Mouse (Mus musculus): ENCODE data around the gene Abhd10. TPM values are rescaled to one million over a fixed set of nuclear protein-coding genes. Genes with fewer than 3 reads are reported as not detected.

Abhd10 gene
- polyA plus RNA-seq, 1 experiment from 2014 or later: 46.3 TPM

DNA sequence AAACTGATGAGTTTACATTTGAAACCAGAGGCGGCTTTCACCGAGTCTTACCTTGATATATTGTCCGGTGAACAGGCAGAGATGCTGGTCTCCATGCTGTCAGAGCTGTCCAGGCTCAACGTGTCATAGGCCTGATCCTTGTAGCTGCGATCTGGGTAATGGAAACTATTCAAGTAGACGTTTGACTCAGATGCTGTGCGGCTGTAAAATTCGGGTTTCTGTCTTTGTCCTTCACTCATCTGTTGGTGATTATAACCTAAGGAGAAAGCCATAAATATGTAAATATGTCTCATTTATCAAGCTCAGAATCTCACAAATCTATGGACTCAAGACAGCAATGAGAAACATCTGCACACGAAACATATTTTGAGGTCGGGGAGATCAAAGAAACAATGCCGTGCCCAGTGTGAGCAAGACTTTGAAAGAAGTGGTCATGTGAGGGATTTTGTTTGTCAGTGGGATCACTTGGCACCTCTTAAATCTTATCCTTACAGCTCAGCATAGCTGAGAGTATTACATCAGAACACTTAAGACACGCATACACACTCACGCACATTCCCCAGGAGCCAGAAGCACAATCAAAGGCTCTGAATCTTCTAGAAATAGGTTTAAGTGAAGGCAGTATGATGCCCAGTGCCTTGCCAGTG lies 20.2 kb upstream of the Abhd10 start:
- no peaks in the 10 kb centered on the region for H3K27me3 ChIP-seq (ENCODE audit: insufficient read depth, poor library complexity, severe bottlenecking)
- peaks cover 27% of the 10 kb centered on the region for H3K36me3 ChIP-seq
- WGBS: 88% methylated on average over 13 of the region's 13 CpGs
- no peak overlapping the region for H3K4me3 ChIP-seq
- H3K9me3 ChIP-seq: no peaks in the 10 kb centered on the region
- H3K4me1 ChIP-seq (replicated peaks): 0 out of 2 replicates have a peak, but pooled peaks cover 2% of the 10 kb centered on the region
- DNase-seq (ENCODE audit: low spot score): no peak
- no peak overlapping the region for H3K27ac ChIP-seq

DNA sequence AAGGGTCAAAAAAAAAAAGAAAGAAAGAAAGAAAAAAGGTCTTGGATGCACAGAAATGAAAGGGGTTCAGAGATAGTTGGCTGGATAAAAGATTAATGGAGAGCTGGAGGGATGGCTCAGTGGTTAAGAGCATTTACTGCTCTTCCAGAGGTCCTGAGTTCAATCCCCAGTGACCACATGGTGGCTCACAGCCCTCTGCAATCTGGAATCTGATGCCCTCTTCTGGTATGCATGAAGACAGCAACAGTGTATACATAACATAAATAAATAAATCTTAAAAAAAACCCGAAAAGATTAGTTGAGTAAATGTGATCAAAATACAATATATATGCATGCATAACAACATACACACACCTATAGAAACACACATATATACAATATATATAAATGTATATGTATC lies 18.7 kb upstream of the Abhd10 start:
- H3K27me3 ChIP-seq (ENCODE audit: insufficient read depth, poor library complexity, severe bottlenecking): no peaks in the 10 kb centered on the region

DNA sequence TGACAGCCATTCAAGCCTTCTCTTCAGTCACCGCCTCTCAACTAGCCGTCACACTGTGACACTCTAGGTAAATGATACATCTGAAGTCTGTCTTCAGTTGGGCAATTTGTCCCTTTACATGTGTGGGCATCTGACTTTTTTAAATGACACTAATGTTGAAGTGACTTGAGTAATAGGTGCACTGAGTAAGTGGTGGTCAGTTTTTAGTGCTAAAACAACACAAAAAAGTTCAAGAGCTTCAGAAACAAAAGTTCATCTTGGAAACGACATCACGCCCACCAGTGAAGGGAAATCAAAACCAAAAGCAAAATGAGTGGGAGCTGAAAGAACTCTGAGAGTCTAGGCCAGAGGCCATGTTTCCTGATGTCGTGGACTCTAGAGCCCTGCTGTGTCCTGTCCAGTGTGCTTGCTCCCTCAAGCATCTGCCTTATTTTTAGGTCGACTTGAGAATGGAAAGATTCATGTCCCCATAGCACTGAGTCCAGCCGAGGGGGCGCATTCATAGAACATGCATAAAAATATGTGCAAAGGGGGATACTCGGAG lies 16.0 kb upstream of the Abhd10 start:
- no peaks in the 10 kb centered on the region for H3K27me3 ChIP-seq (ENCODE audit: insufficient read depth, poor library complexity, severe bottlenecking)
- peaks cover 19% of the 10 kb centered on the region for H3K36me3 ChIP-seq
- no peak for DNase-seq (ENCODE audit: low spot score)
- no peaks in the 10 kb centered on the region for H3K4me1 ChIP-seq (replicated peaks)
- no peaks in the 10 kb centered on the region for H3K9me3 ChIP-seq
- 87% methylated on average over 9 of the region's 9 CpGs for WGBS
- no peak overlapping the region for H3K27ac ChIP-seq
- no peak overlapping the region for H3K4me3 ChIP-seq

More for the DNA sequence above, 18.7 kb upstream of the Abhd10 start:
- Histone ChIP-seq H3K36me3 (peaks cover 21% of the 10 kb centered on the region), H3K4me3 (no peak overlapping the region), H3K4me1 (replicated peaks) (no peaks in the 10 kb centered on the region), H3K27ac (no peak overlapping the region), H3K9me3 (no peaks in the 10 kb centered on the region)
- WGBS: 95% methylated on average over 1 of the region's 1 CpGs
- no peak for DNase-seq (ENCODE audit: low spot score)

DNA sequence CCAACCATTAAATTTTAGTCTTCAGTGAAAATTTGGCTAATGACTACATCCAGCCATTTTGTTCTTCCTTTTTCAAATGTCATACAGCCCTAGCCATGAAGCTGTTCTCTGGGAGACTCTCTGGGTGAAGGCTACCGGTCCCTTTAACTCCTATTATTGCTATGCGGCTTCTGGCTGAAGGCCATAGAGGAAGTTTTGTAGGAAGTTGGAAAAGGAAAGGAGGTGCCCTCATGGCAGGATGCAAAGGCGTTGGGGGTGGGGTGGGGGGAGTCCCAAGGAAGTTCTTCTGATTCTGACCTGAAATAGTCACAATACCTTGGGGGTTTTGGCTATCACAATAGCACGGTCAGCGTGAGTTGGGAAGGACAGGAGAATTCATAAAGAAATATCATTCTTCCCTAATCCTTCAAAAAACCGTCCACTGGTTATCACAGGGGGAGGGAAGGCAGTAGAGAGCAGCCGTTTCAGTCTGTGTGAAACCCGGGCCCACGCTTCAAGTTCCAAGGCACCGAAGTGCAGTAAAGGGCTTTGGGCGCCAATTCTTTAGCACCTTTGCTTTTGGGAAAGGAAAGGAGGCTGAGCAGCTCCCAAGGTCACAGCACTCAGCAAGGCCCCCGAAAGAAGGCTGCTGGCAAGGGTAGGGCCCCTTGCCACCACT lies 14.8 kb upstream of the Abhd10 start:
- DNase-seq (ENCODE audit: low spot score): no peak
- H3K36me3 ChIP-seq: peaks cover 11% of the 10 kb centered on the region
- 87% methylated on average over 12 of the region's 12 CpGs for WGBS
- H3K4me3 ChIP-seq: no peak overlapping the region
- no peaks in the 10 kb centered on the region for H3K9me3 ChIP-seq
- H3K27me3 ChIP-seq (ENCODE audit: insufficient read depth, poor library complexity, severe bottlenecking): no peaks in the 10 kb centered on the region
- H3K4me1 ChIP-seq (replicated peaks): no peaks in the 10 kb centered on the region
- peak overlapping the region; percentile 9; the same call in 1 of the 2 replicates for H3K27ac ChIP-seq

DNA sequence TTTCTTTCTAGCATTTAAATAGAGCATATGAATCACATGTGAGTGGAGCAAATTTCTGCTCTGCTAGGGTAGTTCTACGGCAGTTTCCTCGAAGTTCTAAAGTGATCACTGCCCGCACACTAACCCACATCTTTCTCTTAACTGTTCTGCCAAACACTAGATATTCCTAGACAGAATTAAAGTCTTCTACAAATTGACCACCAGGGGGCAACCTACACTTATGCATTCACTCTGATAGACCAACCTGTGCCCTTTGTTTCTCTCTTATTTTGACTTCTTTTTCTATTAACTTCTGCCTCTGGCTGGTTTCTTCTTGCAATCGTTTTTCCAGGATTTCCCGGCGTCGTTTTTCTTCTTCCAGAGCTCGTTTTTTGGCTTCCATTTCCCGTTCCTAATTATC lies 14.1 kb upstream of the Abhd10 start:
- WGBS: 53% methylated on average over 9 of the region's 9 CpGs
- Histone ChIP-seq H3K36me3 (peaks cover 11% of the 10 kb centered on the region), H3K4me1 (replicated peaks) (no peaks in the 10 kb centered on the region), H3K4me3 (no peak overlapping the region), H3K27ac (no peak overlapping the region), H3K27me3 (ENCODE audit: insufficient read depth, poor library complexity, severe bottlenecking) (no peaks in the 10 kb centered on the region), H3K9me3 (no peaks in the 10 kb centered on the region)
- no peak for DNase-seq (ENCODE audit: low spot score)

DNA sequence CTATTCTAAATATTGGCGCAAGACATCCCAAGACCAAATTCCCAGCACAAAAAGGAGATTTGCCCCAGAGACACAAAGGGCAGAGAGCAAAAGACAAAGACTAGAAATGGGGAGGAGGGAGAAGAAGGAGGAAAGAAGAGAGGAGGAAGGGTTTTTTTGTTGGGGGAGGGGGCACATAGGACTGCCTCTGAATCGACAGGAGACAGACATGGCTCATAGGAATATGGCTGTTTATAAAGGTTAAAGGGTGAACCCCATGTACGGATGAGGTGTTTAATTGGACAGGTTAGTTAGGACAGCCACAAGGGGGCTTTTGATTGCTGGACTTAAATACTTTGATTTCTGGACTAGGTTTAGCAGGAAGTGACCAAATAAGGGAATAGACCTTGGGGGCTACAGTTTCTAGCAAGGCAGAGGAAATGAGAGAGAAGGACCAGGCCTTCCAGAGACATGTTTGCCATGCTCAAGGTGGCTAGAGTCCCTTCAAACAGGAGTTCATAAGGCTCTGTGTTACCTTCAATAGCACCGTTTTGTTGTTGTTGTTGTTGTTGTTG lies 913 bp upstream of the Abhd10 start:
- peaks cover 19% of the 10 kb centered on the region for H3K36me3 ChIP-seq
- H3K27ac ChIP-seq: peak overlapping the region; percentile 98
- WGBS: 70% methylated on average over 4 of the region's 4 CpGs
- H3K4me3 ChIP-seq: peak overlapping the region; percentile 82
- no peaks in the 10 kb centered on the region for H3K27me3 ChIP-seq (ENCODE audit: insufficient read depth, poor library complexity, severe bottlenecking)
- no peak for DNase-seq (ENCODE audit: low spot score)
- peaks cover 25% of the 10 kb centered on the region for H3K4me1 ChIP-seq (replicated peaks)
- no peaks in the 10 kb centered on the region for H3K9me3 ChIP-seq

DNA sequence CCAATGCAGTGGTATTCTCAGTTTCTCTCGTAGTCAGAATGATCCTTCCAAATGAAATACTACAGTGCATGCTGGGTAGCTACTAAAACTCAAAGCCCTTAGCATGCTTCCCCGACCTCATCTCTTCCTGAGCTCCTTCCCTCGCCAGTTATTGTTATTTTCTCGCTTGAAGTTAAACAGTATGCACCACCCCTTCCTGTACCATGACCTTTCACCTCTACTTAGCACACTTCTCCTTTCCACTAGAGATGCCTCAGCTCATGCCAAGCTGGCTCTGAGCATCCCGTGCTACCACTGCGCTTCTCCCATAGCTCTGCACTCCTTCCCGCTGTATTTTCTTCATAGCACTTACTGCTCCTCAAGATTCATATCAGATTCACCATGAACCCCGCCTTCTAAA lies 4.9 kb downstream of the Abhd10 start:
- WGBS: 90% methylated on average over 8 of the region's 8 CpGs
- no peaks in the 10 kb centered on the region for H3K27me3 ChIP-seq (ENCODE audit: insufficient read depth, poor library complexity, severe bottlenecking)
- no peaks in the 10 kb centered on the region for H3K9me3 ChIP-seq
- no peak overlapping the region for H3K27ac ChIP-seq
- H3K36me3 ChIP-seq: peaks cover 63% of the 10 kb centered on the region
- peaks cover 14% of the 10 kb centered on the region for H3K4me1 ChIP-seq (replicated peaks)
- H3K4me3 ChIP-seq: no peak overlapping the region
- no peak for DNase-seq (ENCODE audit: low spot score)

DNA sequence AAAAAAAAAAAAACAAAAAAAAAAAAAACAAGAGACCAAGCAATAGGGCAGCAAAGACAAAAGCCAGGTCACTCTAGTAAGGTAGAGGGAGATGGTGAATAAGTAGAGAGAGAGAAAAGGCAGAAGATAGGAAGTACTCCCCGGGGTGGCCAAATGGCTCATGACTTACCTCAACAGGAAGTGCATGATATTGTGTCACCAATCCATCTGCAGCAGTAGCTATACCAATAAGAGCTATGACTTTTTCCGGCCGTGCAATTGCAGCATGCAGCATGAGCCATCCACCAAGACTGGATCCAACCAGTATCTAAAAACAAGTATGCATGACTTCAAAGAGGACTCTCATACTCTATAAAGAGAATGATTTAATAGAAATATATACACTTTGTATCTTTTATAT lies 6.0 kb downstream of the Abhd10 start:
- Histone ChIP-seq H3K27me3 (ENCODE audit: insufficient read depth, poor library complexity, severe bottlenecking) (no peaks in the 10 kb centered on the region), H3K4me1 (replicated peaks) (peaks cover 10% of the 10 kb centered on the region), H3K4me3 (no peak overlapping the region), H3K27ac (no peak overlapping the region), H3K9me3 (no peaks in the 10 kb centered on the region), H3K36me3 (peaks cover 75% of the 10 kb centered on the region)
- WGBS: 94% methylated on average over 3 of the region's 3 CpGs
- DNase-seq (ENCODE audit: low spot score): no peak

DNA sequence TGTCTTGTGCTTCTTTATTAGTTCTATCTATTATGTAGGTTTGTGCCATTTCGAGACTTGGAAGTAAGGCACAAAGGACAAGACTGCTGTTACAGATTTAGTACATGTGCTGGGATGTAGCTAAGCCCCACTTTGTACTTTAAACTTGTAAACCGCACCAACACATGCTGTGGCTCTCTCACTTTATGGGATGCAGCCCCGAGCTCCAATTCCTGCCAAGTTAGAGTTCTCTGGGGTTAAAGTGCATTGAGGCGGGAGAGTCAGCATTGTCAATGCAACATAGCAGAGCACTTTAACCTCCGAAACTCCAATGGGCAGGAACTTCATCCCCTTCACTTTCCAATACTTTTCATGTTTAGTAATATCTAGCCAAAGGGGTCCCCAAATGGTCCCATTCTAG lies 13.6 kb downstream of the Abhd10 start:
- Histone ChIP-seq H3K4me3 (no peak overlapping the region), H3K27me3 (ENCODE audit: insufficient read depth, poor library complexity, severe bottlenecking) (no peaks in the 10 kb centered on the region), H3K36me3 (peaks cover 62% of the 10 kb centered on the region), H3K27ac (no peak overlapping the region), H3K4me1 (replicated peaks) (peaks cover 19% of the 10 kb centered on the region), H3K9me3 (no peaks in the 10 kb centered on the region)
- WGBS: 85% methylated on average over 5 of the region's 5 CpGs
- no peak for DNase-seq (ENCODE audit: low spot score)

DNA sequence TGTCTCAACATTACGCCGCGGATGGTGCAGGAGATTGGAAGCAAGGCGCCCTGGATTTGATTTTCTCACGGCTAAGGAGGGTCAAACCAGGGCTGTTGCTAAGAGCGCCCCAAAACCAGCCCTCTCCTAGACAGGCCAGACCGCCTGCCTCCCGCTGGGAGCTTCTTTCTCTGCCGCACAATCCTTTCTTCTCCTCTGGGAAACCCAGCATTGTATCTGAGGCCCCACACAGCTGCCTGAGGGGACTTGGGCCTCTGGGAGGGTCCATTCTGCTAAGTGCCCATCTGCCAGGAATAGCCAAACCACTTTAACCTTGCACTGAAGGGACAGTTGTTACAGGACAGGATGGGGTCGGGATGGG lies 18.0 kb downstream of the Abhd10 start:
- Histone ChIP-seq H3K9me3 (no peaks in the 10 kb centered on the region), H3K4me3 (peak overlapping the region; percentile 60), H3K27ac (peak overlapping the region; percentile 91), H3K36me3 (peaks cover 47% of the 10 kb centered on the region), H3K4me1 (replicated peaks) (peaks cover 58% of the 10 kb centered on the region), H3K27me3 (ENCODE audit: insufficient read depth, poor library complexity, severe bottlenecking) (no peaks in the 10 kb centered on the region)
- no peak for DNase-seq (ENCODE audit: low spot score)
- WGBS: under 1% methylated on average over 10 of the region's 10 CpGs

DNA sequence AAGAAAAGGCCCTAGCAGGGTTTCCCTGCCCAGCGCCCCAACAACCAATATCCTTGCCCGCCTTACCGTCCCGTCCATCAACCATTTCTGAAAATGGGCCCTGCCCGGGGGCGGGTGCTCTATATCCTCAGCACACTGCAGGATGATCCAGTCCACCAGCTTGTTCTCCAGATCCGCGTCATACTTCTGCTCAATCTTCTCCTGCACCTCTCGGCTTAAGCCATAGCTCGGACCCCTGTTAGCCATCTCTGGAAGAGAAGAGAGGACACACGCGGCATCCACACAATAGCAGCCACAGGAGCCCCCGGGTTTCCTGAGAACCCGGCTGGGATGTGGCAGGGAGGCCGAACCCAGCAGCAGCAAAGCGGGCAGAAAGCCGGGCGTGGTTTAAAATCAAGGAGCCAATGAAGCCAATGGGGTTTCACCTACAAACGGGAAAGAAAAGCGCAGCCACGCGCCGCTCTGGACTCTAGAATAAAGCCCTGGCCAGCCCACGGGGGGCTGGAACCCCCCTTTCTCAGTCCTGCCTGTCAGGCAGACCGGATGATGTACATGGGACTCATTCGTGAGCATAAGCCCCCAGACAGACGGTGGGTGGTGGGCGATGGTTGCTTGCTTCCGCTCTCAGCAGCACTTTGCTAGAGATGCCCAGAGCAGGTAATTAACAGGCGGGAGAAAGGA lies 18.6 kb downstream of the Abhd10 start, which contains the start of gene Tagln3:
Tagln3 (minus strand) TSS at position 548 of the 681 bp plus-strand sequence.
- peak within 1 kb of the TSS; percentile 91 for H3K27ac ChIP-seq
- no peaks in the 10 kb centered on the region for H3K9me3 ChIP-seq
- H3K27me3 ChIP-seq (ENCODE audit: insufficient read depth, poor library complexity, severe bottlenecking): no peaks in the 10 kb centered on the region
- peak within 1 kb of the TSS; percentile 60 for H3K4me3 ChIP-seq
- H3K36me3 ChIP-seq: peaks cover 47% of the 10 kb centered on the region
- peak; percentile 83 for DNase-seq (ENCODE audit: low spot score)
- under 1% methylated on average over 30 of the region's 30 CpGs for WGBS
- H3K4me1 ChIP-seq (replicated peaks): peaks cover 58% of the 10 kb centered on the region

DNA sequence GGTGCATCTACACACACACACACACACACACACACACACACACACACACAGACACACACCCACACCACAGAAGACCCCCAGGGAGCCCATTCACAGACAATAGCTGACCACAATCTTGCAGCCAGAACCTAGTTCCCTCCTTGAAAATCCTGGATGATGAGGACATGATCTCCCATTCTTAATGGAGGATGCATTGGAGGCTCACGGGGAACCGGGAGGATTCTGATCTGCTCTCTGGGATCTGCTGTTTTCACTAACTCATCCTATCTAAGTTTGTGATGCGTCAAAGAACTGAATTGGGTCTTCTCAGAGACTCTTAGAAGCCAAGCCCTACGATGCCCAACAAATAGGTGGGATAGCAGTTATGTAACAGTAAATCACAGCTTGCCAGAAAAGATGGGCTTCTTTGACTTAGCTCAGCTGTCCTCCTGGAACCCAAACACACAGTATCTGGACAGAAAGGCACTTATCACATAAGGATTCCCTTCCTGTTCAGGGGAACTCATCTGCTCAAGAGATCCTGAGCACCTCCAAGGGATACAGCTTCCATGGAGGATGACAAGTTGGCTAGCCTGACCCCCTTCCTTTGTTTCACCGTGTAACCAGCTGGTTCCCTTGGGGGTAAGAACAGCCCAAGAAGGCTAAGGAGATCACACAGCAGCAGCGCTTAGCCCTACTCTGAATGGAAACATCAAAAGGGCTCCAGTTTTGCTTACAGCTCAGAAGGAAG lies 19.4 kb downstream of the Abhd10 start:
- Histone ChIP-seq H3K4me3 (peak overlapping the region; percentile 60), H3K4me1 (replicated peaks) (peaks cover 58% of the 10 kb centered on the region), H3K36me3 (peaks cover 47% of the 10 kb centered on the region), H3K27ac (peak overlapping the region; percentile 91), H3K27me3 (ENCODE audit: insufficient read depth, poor library complexity, severe bottlenecking) (no peaks in the 10 kb centered on the region), H3K9me3 (no peaks in the 10 kb centered on the region)
- 47% methylated on average over 6 of the region's 6 CpGs for WGBS
- DNase-seq (ENCODE audit: low spot score): peak; percentile 37

All from hindbrain, embryonic 10.5 days (tissue).